Mouse (Mus musculus) urinary bladder, postnatal 0 days (tissue): ENCODE measurements around the gene Spns3. TPM values are rescaled to one million over a fixed set of nuclear protein-coding genes. Genes with fewer than 3 reads are reported as not detected.

Experiments
- polyA plus RNA-seq: library from polyadenylated mRNA; unstranded; fragments of >200 nt; fragmentation: Nextera tagmentation; extraction: Ambion mirVana; gene quantifications from 2 replicates; pipeline ENCODE4 v1.2.1, GENCODE M21; 2015

The Spns3 gene
- polyA plus RNA-seq = 0.06 and 0.07 TPM in 2 replicates

GRCm38 (mm10) chr11:72550134-72550988 is at the start of gene Spns3:
TSS of gene Spns3 (minus strand) at chr11:72550506.

GRCm38 (mm10) chr11:72489881-72490301 is 60.4 kb downstream of the Spns3 start, which contains the start of gene Spns2:
TSS of gene Spns2 (minus strand) at chr11:72489904.

Other genes starting within 250 kb of the Spns3 start
- 20.3 and 24.7 TPM in 2 replicates for gene Xaf1, start 248.9 kb downstream of the Spns3 start, polyA plus RNA-seq
- not detected in 2 replicates for gene Fbxo39, start 236.1 kb downstream of the Spns3 start, polyA plus RNA-seq
- 0.11 TPM in 1 of 2 replicates, not detected in the other for gene Tekt1, start 188.1 kb downstream of the Spns3 start, polyA plus RNA-seq
- 31.2 and 39.8 TPM in 2 replicates for gene Smtnl2, start 138.8 kb downstream of the Spns3 start, polyA plus RNA-seq
- 1.1 and 1.4 TPM in 2 replicates for gene Ggt6, start 115.0 kb downstream of the Spns3 start, polyA plus RNA-seq
- gene Mybbp1a, start 109.2 kb downstream of the Spns3 start, polyA plus RNA-seq = 69.5 and 71.9 TPM in 2 replicates
- 3.3 and 3.7 TPM in 2 replicates for gene Spns2, start 60.6 kb downstream of the Spns3 start, polyA plus RNA-seq
- 45.5 and 54.4 TPM in 2 replicates for gene Ube2g1, start 56.8 kb upstream of the Spns3 start, polyA plus RNA-seq
- 9.0 and 10.9 TPM in 2 replicates for gene Ankfy1, start 139.5 kb upstream of the Spns3 start, polyA plus RNA-seq
- gene Cyb5d2, start 245.6 kb upstream of the Spns3 start, polyA plus RNA-seq = 5.8 and 6.0 TPM in 2 replicates
- gene Zzef1, start 245.7 kb upstream of the Spns3 start, polyA plus RNA-seq = 6.7 and 7.1 TPM in 2 replicates